Mouse (Mus musculus) E14TG2a.4 (cell line): ENCODE results near the gene Mtap.

Experiments
- CTCF ChIP-seq: conservative IDR thresholded peaks from 2 replicates; pipeline ENCODE4 v1.5.1; 2014; ENCODE audit warnings: low read length
- NANOG ChIP-seq: IDR thresholded peaks from 2 replicates; pipeline ENCODE4 v1.6.1; 2014; ENCODE audit warnings: borderline replicate concordance, low read length, mixed read lengths
- POU5F1 ChIP-seq: IDR thresholded peaks from 2 replicates; pipeline ENCODE4 v1.6.1; 2014; ENCODE audit warnings: low read length, borderline replicate concordance

- TF ChIP-seq CTCF (no peak), POU5F1 (no peak), NANOG (no peak)
Observed at GRCm38 (mm10) chr4:89094773-89095172, 42.1 kb upstream of the Mtap start.
